Mouse (Mus musculus) CD4-positive naive resting alpha-beta T cell, adult 57 days (primary cell): ENCODE measurements around the gene Gja4. TPM values are rescaled to one million over a fixed set of nuclear protein-coding genes. Genes with fewer than 3 reads are reported as not detected.

Experiments
- total RNA-seq: library from RNA; stranded (reverse); gene quantifications from one replicate; pipeline ENCODE4 v1.2.4, GENCODE M21; 2023

Gene Gja4
- not detected for total RNA-seq

DNA sequence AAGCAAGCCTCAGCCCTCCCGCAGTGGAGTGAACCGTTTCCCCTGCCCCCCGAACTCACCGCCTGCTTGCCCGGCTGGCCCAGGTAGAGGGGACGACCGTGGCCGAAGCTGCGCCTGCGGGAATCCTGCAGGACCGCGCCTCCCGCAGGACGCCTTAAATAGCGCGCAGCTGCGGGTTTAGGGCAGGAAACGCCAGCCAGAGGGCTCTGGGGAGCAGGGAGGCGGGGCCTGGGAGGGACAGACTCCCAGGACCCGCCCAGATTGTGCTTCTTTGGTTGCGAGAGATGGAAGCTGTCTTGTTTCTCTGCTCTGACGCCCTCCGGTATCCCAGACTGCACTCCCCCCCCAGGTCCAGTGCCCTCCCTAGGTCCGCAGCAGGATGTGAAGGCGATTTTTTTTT is at the start of gene Gja4:
Gene Gja4, minus strand, starts transcription at position 179 of the 400 bp plus-strand sequence.

DNA sequence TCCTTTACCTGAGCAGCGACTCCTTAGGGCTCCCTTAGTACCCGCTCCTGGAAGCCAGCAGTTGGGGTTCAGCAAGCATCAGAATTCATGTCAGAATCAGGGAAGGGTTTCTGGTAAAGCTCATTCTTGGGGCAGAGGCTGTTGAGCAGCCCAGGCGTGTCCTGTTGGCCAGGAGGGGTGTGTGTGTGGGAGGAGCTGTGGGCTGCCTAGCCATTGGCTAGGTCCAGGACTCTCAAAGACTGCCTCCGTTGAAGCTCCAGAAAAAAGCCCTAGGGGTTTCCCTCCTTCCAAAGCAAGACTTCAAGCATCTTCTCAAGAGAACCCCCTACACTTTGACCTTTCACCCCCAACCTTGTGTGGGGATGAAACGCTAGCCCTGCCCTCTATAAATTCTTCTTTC is 44.2 kb upstream of the Gja4 start, which contains the start of gene Gjb5:
Gene Gjb5, minus strand, starts transcription at position 164 of the 400 bp plus-strand sequence.

DNA sequence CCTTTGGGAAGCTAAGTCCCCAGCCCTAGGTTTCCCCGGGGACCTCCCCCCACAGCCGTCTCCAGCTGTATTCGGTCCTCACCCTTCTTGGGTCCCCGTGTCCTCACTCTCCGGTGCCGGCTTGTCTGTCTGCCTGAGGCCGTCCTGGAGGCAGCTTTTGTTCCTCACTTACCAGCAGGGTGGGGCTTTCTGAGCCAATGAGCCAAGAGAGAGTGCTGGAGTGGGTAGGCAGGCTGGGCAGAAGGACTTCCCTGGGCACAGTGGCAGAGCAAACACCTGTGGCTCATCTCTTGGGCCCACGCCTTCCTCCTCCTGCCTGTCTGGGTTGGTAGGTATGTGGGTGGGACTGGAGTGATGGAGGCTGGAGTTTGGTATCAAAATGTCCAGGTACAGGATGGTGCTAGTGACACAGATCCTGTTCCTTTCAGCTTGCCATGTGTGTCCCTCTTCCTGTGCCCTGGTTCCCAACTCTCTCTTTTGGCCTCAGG is 40.2 kb upstream of the Gja4 start, which contains the start of gene Gjb4:
Gene Gjb4, minus strand, starts transcription at position 131 of the 488 bp plus-strand sequence.

DNA sequence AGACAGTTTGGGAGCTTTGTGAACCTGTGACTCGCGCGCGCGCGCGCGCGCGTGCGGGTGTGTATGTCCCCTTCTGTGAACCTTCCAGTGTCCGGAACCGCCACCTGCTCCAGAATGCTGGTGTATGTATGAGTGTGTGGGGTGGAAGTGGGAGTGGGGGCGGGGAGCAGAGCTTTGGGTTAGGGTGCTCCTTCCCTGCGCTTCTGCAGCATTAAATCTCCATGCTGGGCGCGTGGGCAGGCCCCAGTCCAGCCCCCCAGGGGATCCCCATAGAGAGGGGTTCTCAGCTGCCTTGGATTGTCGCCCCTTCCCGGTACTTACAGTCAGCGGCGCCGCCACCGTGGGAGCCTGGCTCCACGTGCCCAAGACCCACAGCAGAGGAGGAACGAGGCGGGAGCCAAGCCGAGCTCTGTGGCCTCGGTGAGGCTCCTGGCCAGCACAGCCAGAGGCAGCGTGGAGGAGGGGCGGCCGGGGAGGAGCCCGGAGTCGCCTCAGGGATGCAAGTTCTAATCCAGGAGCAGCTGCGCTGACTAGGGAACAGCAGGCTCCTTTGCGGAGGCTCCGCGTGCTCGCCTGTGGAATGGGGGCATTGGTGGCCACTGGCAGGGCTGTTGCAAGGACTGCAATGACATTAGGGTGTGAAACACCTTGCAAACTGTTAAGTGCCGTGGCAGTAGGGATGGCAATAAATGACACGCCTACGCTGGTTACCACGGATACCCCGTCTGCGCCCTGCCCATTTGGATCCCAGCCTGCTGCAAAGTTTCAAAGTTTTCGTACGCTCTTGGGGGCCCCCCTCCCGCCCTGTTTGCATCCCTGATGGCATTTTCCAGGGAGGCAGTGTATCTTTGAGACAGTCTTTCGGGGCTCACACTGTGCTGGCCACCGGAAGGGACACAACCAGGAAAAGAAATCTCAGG is 16.6 kb upstream of the Gja4 start, which contains the start of gene Gjb3:
Gene Gjb3, minus strand, starts transcription at position 664 of the 920 bp plus-strand sequence.

Other genes starting within 250 kb of the Gja4 start
- 20.3 TPM for gene Zmym6, start 236.7 kb downstream of the Gja4 start, total RNA-seq
- gene Tmem35b, start 190.3 kb downstream of the Gja4 start, total RNA-seq = 4.9 TPM
- 0.24 TPM for gene Dlgap3, start 144.8 kb downstream of the Gja4 start, total RNA-seq
- gene Smim12, start 70.3 kb downstream of the Gja4 start, total RNA-seq = 21.1 TPM
- not detected for gene Gjb3, start 16.8 kb upstream of the Gja4 start, total RNA-seq
- gene Gjb4, start 40.0 kb upstream of the Gja4 start, total RNA-seq = not detected
- gene Gjb5, start 44.1 kb upstream of the Gja4 start, total RNA-seq = not detected